Mouse (Mus musculus): ENCODE data around the gene Mitf.

Gene Mitf

GRCm38 (mm10) chr6:98046295-98047108, 239.7 kb downstream of the Mitf start:
- no peak for DNase-seq (ENCODE audit: low read depth, low spot score)

GRCm38 (mm10) chr6:98047741-98048140, 240.9 kb downstream of the Mitf start:
- DNase-seq (ENCODE audit: low read depth, low spot score): no peak

GRCm38 (mm10) chr6:98048671-98049438, 242.0 kb downstream of the Mitf start:
- no peak for DNase-seq (ENCODE audit: low read depth, low spot score)

DNA sequence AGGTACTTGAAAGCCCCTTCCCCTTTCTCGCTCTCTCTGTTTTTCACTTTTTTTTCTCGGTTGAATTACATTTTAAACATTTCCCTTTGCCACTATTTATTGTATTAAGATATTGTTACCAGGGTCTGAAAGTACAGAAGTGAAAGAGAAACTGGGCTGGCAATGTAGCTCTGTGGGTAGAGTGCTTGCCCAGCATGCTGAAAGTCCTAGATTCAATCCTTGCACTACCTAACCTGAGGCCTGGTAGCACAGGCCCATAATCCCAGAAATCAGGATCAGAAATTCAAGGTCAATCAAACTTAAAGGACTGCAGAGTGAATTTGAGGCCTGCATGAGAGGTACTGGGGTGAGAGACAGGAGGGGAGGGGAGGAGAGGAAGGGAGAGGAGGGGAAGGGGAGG, 242.7 kb downstream of the Mitf start:
- no peak for DNase-seq (ENCODE audit: low read depth, low spot score)

GRCm38 (mm10) chr6:98061878-98062277, 255.0 kb downstream of the Mitf start:
- DNase-seq (ENCODE audit: low read depth, low spot score): no peak

DNA sequence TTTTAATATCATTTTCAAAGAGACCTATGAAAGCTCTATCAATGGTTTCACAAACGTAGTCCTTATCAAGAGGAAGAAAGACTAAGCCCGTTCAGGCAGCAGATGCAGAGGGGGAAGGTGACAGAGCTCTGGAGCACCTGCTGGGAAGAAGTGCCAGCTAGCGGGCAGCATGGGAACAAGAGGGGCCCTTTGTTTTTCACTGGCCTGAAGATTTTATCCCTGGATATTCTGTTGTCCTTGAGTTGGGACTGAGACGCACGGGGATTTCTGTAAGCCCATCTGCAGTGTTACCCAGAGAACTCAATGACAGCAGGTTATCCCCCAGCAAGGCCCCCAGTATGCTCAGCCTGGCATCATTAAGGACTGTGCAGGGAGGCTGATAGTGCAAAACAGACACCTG, 258.1 kb downstream of the Mitf start:
- no peak for DNase-seq (ENCODE audit: low read depth, low spot score)

DNA sequence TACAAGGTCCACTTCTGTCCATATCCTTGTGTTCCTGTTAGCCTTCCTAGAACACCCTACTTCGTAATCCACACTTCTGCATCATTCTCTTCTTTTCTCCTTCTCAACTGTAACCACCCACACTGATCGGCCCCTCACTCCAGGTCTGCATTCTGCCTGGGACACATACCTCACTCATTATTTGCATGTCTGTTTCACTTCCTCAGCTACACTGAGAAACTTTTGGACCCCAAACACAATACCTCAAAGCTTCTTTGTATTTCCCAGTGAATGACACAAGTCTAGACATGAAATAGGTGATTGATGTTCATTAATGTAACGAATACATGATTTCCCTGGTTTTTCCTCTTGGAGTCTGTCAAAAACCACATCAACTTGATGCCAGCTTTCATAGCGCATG, 259.6 kb downstream of the Mitf start:
- no peak for DNase-seq (ENCODE audit: low read depth, low spot score)
